Mouse (Mus musculus): ENCODE measurements at regions not wholly inside any gene's neighbourhood (a gene's known extent, or its start where the extent isn't known, plus 50 kb on each side); places are given as distances from the start of the nearest gene placed in this dataset.

- H3K27me3 ChIP-seq (ENCODE audit: insufficient read depth, low read length) = no peaks in the 10 kb centered on the region
- peak; percentile 90 for DNase-seq
- no peak overlapping the region for H3K4me3 ChIP-seq (ENCODE audit: low read depth, low read length)
- H3K9me3 ChIP-seq (ENCODE audit: low read length) = no peaks in the 10 kb centered on the region
- peak overlapping the region; percentile 37 for H3K4me2 ChIP-seq (ENCODE audit: low read depth)
- H3K27ac ChIP-seq (ENCODE audit: low read depth, low read length) = peak overlapping the region; percentile 72
- peak; percentile 93 for ATAC-seq
- WGBS = 9% methylated on average over 21 of the region's 21 CpGs
- 0 out of 2 replicates have a peak overlapping the region, but pooled peaks have one; percentile 6 for H3K9ac ChIP-seq
- H3K36me3 ChIP-seq (ENCODE audit: insufficient read depth) = no peaks in the 10 kb centered on the region
- H3K4me1 ChIP-seq (ENCODE audit: insufficient read depth) = peaks cover 16% of the 10 kb centered on the region
- peak; percentile 76 for TF ChIP-seq CTCF (IDR thresholded peaks at IDR 0.05; ENCODE audit: low read depth)
These were observed 94.6 kb upstream of the Tle3 start for GRCm38 (mm10) chr9:61277369-61278215.

GRCm38 (mm10) chr9:61278216-61278758 lies 93.9 kb upstream of the Tle3 start:
- 6% methylated on average over 12 of the region's 12 CpGs for WGBS

GRCm38 (mm10) chr9:61279044-61279543 lies 93.1 kb upstream of the Tle3 start:
- no peak for TF ChIP-seq CTCF (IDR thresholded peaks at IDR 0.05; ENCODE audit: low read depth)
- Histone ChIP-seq H3K4me1 (ENCODE audit: insufficient read depth) (peaks cover 16% of the 10 kb centered on the region), H3K27ac (ENCODE audit: low read depth, low read length) (peak overlapping the region; percentile 58), H3K27me3 (ENCODE audit: insufficient read depth, low read length) (no peaks in the 10 kb centered on the region), H3K9ac (no peak overlapping the region), H3K9me3 (ENCODE audit: low read length) (no peaks in the 10 kb centered on the region), H3K36me3 (ENCODE audit: insufficient read depth) (no peaks in the 10 kb centered on the region), H3K4me3 (ENCODE audit: low read depth, low read length) (no peak overlapping the region), H3K4me2 (ENCODE audit: low read depth) (0 out of 2 replicates have a peak overlapping the region, but pooled peaks have one; percentile 35)
- no peak for ATAC-seq
- WGBS = 28% methylated on average over 9 of the region's 9 CpGs
- DNase-seq = peak; percentile 42

More at GRCm38 (mm10) chr9:61278216-61278758, 93.9 kb upstream of the Tle3 start:
- Histone ChIP-seq H3K9ac (0 out of 2 replicates have a peak overlapping the region, but pooled peaks have one; percentile 6), H3K27ac (ENCODE audit: low read depth, low read length) (peak overlapping the region; percentile 72; the same call in 1 of the 2 replicates), H3K4me2 (ENCODE audit: low read depth) (peak overlapping the region; percentile 37), H3K27me3 (ENCODE audit: insufficient read depth, low read length) (no peaks in the 10 kb centered on the region), H3K4me3 (ENCODE audit: low read depth, low read length) (no peak overlapping the region), H3K4me1 (ENCODE audit: insufficient read depth) (peaks cover 16% of the 10 kb centered on the region), H3K9me3 (ENCODE audit: low read length) (no peaks in the 10 kb centered on the region), H3K36me3 (ENCODE audit: insufficient read depth) (no peaks in the 10 kb centered on the region)
- DNase-seq (peak; percentile 84), ATAC-seq (peak; percentile 85)
- no peak for TF ChIP-seq CTCF (IDR thresholded peaks at IDR 0.05; ENCODE audit: low read depth)

- ATAC-seq (no peak), DNase-seq (no peak)
- Histone ChIP-seq H3K36me3 (ENCODE audit: insufficient read depth) (no peaks in the 10 kb centered on the region), H3K4me3 (ENCODE audit: low read depth, low read length) (no peak overlapping the region), H3K27ac (ENCODE audit: low read depth, low read length) (no peak overlapping the region), H3K9me3 (ENCODE audit: low read length) (no peaks in the 10 kb centered on the region), H3K4me2 (ENCODE audit: low read depth) (no peak overlapping the region), H3K4me1 (ENCODE audit: insufficient read depth) (peaks cover 16% of the 10 kb centered on the region), H3K27me3 (ENCODE audit: insufficient read depth, low read length) (no peaks in the 10 kb centered on the region), H3K9ac (no peak overlapping the region)
- 87% methylated on average over 12 of the region's 12 CpGs for whole genome bisulfite sequencing
- no peak for TF ChIP-seq CTCF (IDR thresholded peaks at IDR 0.05; ENCODE audit: low read depth)
These were observed 91.1 kb upstream of the Tle3 start for GRCm38 (mm10) chr9:61280856-61281582.

GRCm38 (mm10) chr9:61283311-61283710 lies 88.9 kb upstream of the Tle3 start:
- TF ChIP-seq CTCF (IDR thresholded peaks at IDR 0.05; ENCODE audit: low read depth) = no peak
- Histone ChIP-seq H3K36me3 (ENCODE audit: insufficient read depth) (no peaks in the 10 kb centered on the region), H3K27me3 (ENCODE audit: insufficient read depth, low read length) (no peaks in the 10 kb centered on the region), H3K4me1 (ENCODE audit: insufficient read depth) (peaks cover 13% of the 10 kb centered on the region), H3K27ac (ENCODE audit: low read depth, low read length) (no peak overlapping the region), H3K9me3 (ENCODE audit: low read length) (no peaks in the 10 kb centered on the region), H3K9ac (no peak overlapping the region), H3K4me3 (ENCODE audit: low read depth, low read length) (no peak overlapping the region), H3K4me2 (ENCODE audit: low read depth) (no peak overlapping the region)
- 96% methylated on average over 5 of the region's 5 CpGs for WGBS
- no peak for DNase-seq
- no peak for ATAC-seq

- no peak for TF ChIP-seq CTCF (IDR thresholded peaks at IDR 0.05; ENCODE audit: low read depth)
- ATAC-seq = no peak
- no peaks in the 10 kb centered on the region for H3K9me3 ChIP-seq (ENCODE audit: low read length)
- H3K4me1 ChIP-seq (ENCODE audit: insufficient read depth) = peaks cover 2% of the 10 kb centered on the region; the same call in 1 of the 2 replicates
- no peak overlapping the region for H3K9ac ChIP-seq
- DNase-seq = peak; percentile 42
- 68% methylated on average over 8 of the region's 8 CpGs for WGBS
- no peak overlapping the region for H3K4me2 ChIP-seq (ENCODE audit: low read depth)
- no peaks in the 10 kb centered on the region for H3K36me3 ChIP-seq (ENCODE audit: insufficient read depth)
- no peak overlapping the region for H3K4me3 ChIP-seq (ENCODE audit: low read depth, low read length)
- no peak overlapping the region for H3K27ac ChIP-seq (ENCODE audit: low read depth, low read length)
- no peaks in the 10 kb centered on the region for H3K27me3 ChIP-seq (ENCODE audit: insufficient read depth, low read length)
These were observed 87.8 kb upstream of the Tle3 start for GRCm38 (mm10) chr9:61284201-61285021.

Measured in forebrain, postnatal 0 days (tissue).